Mouse (Mus musculus): Measurements from ENCODE around the gene Apoc3. TPM values are rescaled to one million over a fixed set of nuclear protein-coding genes. Genes with fewer than 3 reads are reported as not detected.

Apoc3 gene
- polyA plus RNA-seq (2017; shearing (Covaris generic)): not detected

DNA sequence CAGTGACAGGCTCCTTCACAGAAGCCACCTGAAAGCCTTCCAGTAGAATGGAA is at the start of gene Apoc3:
TSS of gene Apoc3 (minus strand) at position 41 of the 53 bp plus-strand sequence.

DNA sequence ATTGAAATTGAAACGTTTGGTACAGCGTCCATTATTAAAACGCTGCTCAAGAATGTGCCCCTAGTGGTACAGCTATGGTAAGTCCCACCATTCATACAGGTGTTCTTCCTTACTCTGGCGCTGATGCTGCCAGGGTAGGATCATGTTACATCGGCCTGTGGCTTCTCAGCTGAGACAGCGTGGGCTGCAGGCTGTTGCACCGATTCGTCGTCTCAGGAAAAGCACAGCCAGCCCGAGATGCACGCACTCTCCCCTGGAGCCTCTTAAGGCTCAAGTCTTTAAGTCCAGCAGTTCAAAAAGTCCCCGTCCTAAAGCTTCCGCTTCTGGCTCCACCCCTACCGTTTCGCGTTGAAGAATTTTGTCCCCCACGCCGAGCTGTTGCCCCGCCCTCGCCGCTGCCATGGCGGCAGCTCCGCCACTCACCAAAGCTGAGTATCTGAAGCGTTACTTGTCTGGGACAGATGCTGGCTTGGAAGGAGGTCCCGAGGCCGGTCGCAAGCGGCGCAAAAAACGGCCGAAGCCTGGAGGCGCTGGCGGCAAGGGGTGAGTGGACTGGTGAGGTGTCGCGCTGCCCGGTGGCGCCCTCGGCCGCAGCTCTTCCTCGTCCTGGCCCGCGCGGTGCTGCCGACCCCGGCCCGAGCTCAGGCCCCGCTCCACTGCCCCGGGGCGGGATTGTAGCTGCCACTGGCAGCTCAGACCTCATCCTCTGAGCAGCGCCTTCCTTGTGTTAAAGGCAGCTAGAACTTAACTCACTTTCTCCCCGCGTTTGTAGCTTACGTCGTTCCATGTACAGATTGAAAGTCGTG is 47.4 kb upstream of the Apoc3 start, which contains the start of gene Bud13:
TSS of gene Bud13 (plus strand) at position 378 of the 806 bp plus-strand sequence.

DNA sequence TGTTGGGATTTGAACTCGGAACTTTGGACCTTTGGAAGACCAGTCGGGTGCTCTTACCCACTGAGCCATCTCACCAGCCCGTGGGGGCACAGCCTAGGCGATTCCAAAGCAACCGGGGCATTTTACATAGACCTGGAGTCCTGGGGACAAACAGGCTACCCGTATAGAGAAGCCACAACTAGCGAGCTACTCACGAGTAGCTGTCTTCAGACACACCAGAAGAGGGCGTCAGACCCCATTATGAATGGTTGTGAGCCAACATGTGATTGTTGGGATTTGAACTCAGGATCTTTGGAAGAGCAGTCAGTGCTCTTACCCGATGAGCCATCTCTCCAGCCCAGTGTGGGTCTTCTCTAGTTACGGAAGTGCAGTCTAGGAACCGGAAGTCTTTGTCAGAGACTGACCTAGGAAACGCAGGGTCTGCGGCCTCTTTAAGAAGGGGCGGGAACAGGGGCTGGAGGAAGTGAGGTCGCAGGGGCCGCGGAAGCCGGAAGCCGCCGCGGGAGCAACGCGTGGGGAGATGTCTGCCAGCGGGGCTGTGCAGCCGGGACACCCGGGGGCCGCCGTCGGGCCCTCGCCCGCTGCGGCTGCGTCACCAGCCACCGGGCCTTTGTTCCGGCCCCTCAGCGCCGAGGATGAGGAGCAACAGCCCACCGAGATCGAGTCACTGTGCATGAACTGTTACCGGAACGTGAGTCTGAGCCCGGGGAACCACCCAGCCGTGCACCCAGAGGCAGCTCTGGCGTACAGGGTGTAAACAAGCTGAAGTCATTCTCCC is 37.4 kb upstream of the Apoc3 start, which contains the start of gene Zpr1:
TSS of gene Zpr1 (plus strand) at position 388 of the 778 bp plus-strand sequence.

DNA sequence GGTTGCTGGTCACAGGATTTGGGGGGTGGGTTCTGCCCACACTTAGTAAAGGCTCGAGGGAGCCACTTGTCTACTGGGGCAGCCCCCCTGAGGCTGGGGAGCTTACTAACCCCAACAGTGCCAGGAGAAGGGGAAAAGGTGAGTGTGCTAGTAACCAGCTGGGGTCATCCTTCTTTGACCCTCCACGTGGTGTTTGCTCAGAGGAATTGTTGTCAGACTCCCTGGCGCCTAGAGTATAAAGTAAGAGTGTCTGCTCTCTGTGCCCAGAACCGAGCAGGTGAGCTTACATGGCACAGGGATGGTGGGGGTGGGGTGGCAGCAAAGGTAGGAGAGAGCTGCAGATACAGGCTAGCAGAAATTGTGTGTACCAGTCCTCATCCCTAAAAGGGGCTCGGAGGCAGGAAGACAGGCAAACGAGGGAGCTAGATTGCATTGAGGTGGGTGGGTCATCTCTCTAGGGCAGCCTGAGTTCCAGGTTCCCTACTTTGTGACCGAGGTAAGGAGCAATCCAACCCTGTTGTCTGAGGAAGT is 33.0 kb upstream of the Apoc3 start, which contains the start of gene Apoa5:
TSS of gene Apoa5 (plus strand) at position 291 of the 531 bp plus-strand sequence.

DNA sequence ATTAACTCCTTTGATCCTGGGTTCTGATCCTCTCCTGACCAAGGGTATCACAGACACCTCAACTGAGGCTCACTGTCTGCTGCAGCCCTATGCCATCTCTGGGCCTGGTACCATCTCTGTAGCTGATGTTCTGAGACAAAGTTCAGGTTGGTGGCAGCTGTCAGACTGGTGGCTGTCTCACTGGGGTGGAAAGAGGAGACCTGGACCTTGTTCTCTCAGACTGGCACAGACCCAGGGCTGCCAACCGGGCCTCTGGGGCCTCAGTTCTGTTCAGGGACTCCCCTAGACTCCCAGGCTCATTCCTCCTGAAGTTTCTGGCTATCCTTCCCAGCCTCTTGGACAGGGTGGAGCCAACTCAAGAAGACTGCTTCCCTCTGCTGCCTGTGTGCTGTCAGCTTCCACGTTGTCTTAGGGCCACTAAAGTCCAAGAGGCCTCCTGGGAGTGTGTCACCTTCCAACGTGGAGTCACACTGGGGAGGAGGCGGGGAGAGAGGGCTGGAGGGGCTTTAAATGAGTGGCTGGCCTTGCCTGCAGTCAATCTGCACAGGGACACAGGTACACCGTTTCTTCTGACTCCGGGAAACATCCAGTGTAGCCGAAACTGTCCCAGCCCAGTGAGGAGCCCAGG is 5.2 kb upstream of the Apoc3 start, which contains the start of gene Apoa4:
TSS of gene Apoa4 (plus strand) at position 171 of the 628 bp plus-strand sequence.

DNA sequence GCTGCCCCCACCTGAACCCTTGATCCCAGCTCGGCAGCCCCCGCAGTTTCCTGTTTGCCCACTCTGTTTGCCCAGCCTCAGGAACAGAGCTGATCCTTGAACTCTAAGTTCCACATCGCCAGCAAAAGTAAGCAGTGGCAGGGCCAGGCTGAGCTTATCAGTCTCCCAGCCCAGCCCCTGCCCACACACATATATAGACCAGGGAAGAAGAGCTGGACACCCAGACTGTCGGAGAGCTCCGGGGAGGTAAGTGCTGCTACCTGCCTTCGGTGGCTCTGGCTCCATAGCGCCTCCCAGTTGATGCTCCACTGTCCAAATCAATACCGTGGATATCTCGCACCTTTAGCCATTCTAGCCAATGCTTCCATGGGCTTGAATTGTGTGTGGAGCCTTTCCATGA is 6.9 kb downstream of the Apoc3 start, which contains the start of gene Apoa1:
TSS of gene Apoa1 (plus strand) at position 90 of the 400 bp plus-strand sequence.

Other genes with a start within 250 kb of the Apoc3 start
- gene Pafah1b2, start 222.9 kb downstream of the Apoc3 start, polyA plus RNA-seq (2017; shearing (Covaris generic)): 10 to 100 TPM; 83.5 to 94.4 TPM
- gene Sik3, start 222.8 kb downstream of the Apoc3 start, polyA plus RNA-seq (2017; shearing (Covaris generic)): 10 to 100 TPM; 27.0 to 33.0 TPM
- gene Apoa1, start 7.1 kb downstream of the Apoc3 start, polyA plus RNA-seq (2017; shearing (Covaris generic)): not detected
- not detected for gene Apoa4, start 5.1 kb upstream of the Apoc3 start, polyA plus RNA-seq (2017; shearing (Covaris generic))
- not detected for gene Apoa5, start 33.0 kb upstream of the Apoc3 start, polyA plus RNA-seq (2017; shearing (Covaris generic))
- gene Zpr1, start 37.4 kb upstream of the Apoc3 start, polyA plus RNA-seq (2017; shearing (Covaris generic)): 100 to 1,000 TPM in 1 of 2 experiments, 10 to 100 TPM in 1; 99.0 to 100 TPM
- 10 to 100 TPM; 19.9 to 20.0 TPM for gene Bud13, start 47.4 kb upstream of the Apoc3 start, polyA plus RNA-seq (2017; shearing (Covaris generic))
- not detected for gene 4931429L15Rik, start 84.3 kb upstream of the Apoc3 start, polyA plus RNA-seq (2017; shearing (Covaris generic))

All from activated CD4-positive, CD25-positive, alpha-beta regulatory T cell (primary cell).